Mouse (Mus musculus) embryonic facial prominence, embryonic 10.5 days (tissue): ENCODE data around the gene Necap2. TPM values are rescaled to one million over a fixed set of nuclear protein-coding genes. Genes with fewer than 3 reads are reported as not detected.

Experiments
- DNase-seq: peaks from one replicate; pipeline ENCODE4 v3.0.0-alpha.2; 2017; ENCODE audit warnings: low spot score
- H3K27ac ChIP-seq: fragments of 300-500 bp; sonication (generic); replicated peaks from 2 replicates; pipeline ENCODE4 v1.5.1; 2016; ENCODE audit warnings: mild to moderate bottlenecking
- H3K27me3 ChIP-seq: fragments of 300-500 bp; sonication (generic); replicated peaks from 2 replicates; pipeline ENCODE4 v1.6.1; 2016; ENCODE audit warnings: low read depth, mild to moderate bottlenecking; ENCODE audit not compliant: poor library complexity, severe bottlenecking
- H3K36me3 ChIP-seq: fragments of 300-500 bp; sonication (generic); replicated peaks from 2 replicates; pipeline ENCODE4 v1.6.1; 2016; ENCODE audit warnings: mild to moderate bottlenecking, moderate library complexity
- H3K4me1 ChIP-seq: fragments of 300-500 bp; sonication (generic); 2 replicates; pipeline ENCODE4 v1.6.1; 2016
- H3K4me3 ChIP-seq: fragments of 300-500 bp; sonication (generic); 2 replicates; pipeline ENCODE4 v1.5.1; 2016; ENCODE audit warnings: mild to moderate bottlenecking, moderate library complexity
- H3K9me3 ChIP-seq: fragments of 300-500 bp; sonication (generic); 2 replicates; pipeline ENCODE4 v1.6.1; 2016; ENCODE audit warnings: mild to moderate bottlenecking
- WGBS: fragments of 180-500 bp; shearing (Covaris S2); methylation state at CpG from one replicate; pipeline ENCODE4 v1.1.7; 2016; 5-methylcytosine and 5-hydroxymethylcytosine counted together
- polyA plus RNA-seq: library from polyadenylated mRNA; unstranded; fragments of >200 nt; fragmentation: Nextera tagmentation; extraction: Ambion mirVana; gene quantifications from 2 replicates; pipeline ENCODE4 v1.2.1, GENCODE M21; 2016

Necap2 gene
- polyA plus RNA-seq, 1 experiment from 2014 or later = 69.4 TPM

DNA sequence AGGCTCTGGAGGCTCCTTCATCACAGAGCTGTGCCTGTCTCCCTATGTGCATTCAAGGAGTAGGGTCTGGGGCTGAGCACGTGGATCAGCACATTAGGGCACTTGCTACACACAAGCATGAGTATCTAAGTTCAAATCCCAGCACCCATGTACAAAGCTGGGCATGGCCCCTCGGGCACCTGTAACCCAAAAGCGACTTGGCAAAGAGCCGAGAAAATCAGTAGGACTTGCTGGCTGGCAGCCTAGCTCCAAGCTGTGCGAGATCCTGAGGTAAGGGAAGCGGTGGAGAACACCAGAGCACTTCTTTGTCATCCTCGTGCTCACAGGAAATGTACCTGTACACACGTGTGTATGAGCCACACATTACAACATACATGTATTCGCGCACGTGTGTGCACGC lies 25.7 kb downstream of the Necap2 start:
- Histone ChIP-seq H3K36me3 (peaks cover 84% of the 10 kb centered on the region), H3K4me3 (no peak overlapping the region), H3K27ac (no peak overlapping the region; the same call in 1 of the 2 replicates), H3K9me3 (no peaks in the 10 kb centered on the region), H3K27me3 (no peaks in the 10 kb centered on the region), H3K4me1 (peaks cover 54% of the 10 kb centered on the region)
- 89% methylated on average over 12 of the region's 12 CpGs for WGBS
- DNase-seq = no peak

GRCm38 (mm10) chr4:141049476-141049835 lies 28.7 kb downstream of the Necap2 start:
- WGBS = 50% methylated on average over 4 of the region's 4 CpGs
- Histone ChIP-seq H3K9me3 (no peaks in the 10 kb centered on the region), H3K4me3 (0 out of 2 replicates have a peak overlapping the region, but pooled peaks have one; percentile 11), H3K36me3 (peaks cover 81% of the 10 kb centered on the region), H3K27me3 (no peaks in the 10 kb centered on the region), H3K4me1 (peaks cover 67% of the 10 kb centered on the region), H3K27ac (peak overlapping the region; percentile 58)
- peak; percentile 74 for DNase-seq

- H3K4me3 ChIP-seq = 0 out of 2 replicates have a peak overlapping the region, but pooled peaks have one; percentile 11
- H3K27me3 ChIP-seq = no peaks in the 10 kb centered on the region
- no peaks in the 10 kb centered on the region for H3K9me3 ChIP-seq
- peak overlapping the region; percentile 58 for H3K27ac ChIP-seq
- no peak for DNase-seq
- peaks cover 62% of the 10 kb centered on the region for H3K4me1 ChIP-seq
- peaks cover 81% of the 10 kb centered on the region for H3K36me3 ChIP-seq
- WGBS = 80% methylated on average over 17 of the region's 17 CpGs
These were observed 29.2 kb downstream of the Necap2 start for GRCm38 (mm10) chr4:141048810-141049475.

- DNase-seq = peak; percentile 79
- Histone ChIP-seq H3K36me3 (peaks cover 94% of the 10 kb centered on the region), H3K9me3 (no peaks in the 10 kb centered on the region), H3K4me3 (peak overlapping the region; percentile 21; the same call in 1 of the 2 replicates), H3K27ac (no peak overlapping the region), H3K27me3 (no peaks in the 10 kb centered on the region), H3K4me1 (peaks cover 38% of the 10 kb centered on the region)
- 23% methylated on average over 8 of the region's 8 CpGs for WGBS
These were observed 33.3 kb downstream of the Necap2 start for GRCm38 (mm10) chr4:141044816-141045215.

DNA sequence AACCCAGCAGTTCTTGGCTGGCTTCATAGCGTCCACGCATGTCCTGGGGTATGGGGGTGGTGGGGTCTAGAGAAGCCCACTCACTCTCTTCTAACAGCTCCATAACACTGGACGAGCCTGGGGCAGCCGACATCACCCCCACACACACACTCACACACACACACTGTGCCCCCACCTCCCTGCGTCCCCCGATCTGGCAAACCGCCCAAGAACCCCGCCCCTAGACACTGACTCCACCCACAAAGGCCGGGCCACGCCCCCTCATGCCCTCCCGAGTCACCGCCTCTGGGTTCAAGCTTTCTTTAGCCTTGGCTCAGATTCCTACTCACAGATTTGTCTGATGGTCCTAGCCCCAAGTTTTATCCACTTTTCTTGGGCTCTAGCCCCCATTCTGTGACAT lies 37.0 kb downstream of the Necap2 start:
- Histone ChIP-seq H3K4me1 (peaks cover 11% of the 10 kb centered on the region), H3K27me3 (no peaks in the 10 kb centered on the region), H3K36me3 (peaks cover 94% of the 10 kb centered on the region), H3K4me3 (0 out of 2 replicates have a peak overlapping the region, but pooled peaks have one; percentile 6), H3K9me3 (no peaks in the 10 kb centered on the region), H3K27ac (no peak overlapping the region; the same call in 1 of the 2 replicates)
- 63% methylated on average over 12 of the region's 12 CpGs for WGBS
- DNase-seq = no peak

GRCm38 (mm10) chr4:141033606-141034549 lies 44.3 kb downstream of the Necap2 start:
- Histone ChIP-seq H3K4me3 (no peak overlapping the region), H3K36me3 (peaks cover 95% of the 10 kb centered on the region), H3K9me3 (no peaks in the 10 kb centered on the region), H3K27me3 (no peaks in the 10 kb centered on the region), H3K27ac (no peak overlapping the region), H3K4me1 (0 out of 2 replicates have a peak, but pooled peaks cover 3% of the 10 kb centered on the region)
- WGBS = 87% methylated on average over 27 of the region's 27 CpGs
- DNase-seq = no peak

DNA sequence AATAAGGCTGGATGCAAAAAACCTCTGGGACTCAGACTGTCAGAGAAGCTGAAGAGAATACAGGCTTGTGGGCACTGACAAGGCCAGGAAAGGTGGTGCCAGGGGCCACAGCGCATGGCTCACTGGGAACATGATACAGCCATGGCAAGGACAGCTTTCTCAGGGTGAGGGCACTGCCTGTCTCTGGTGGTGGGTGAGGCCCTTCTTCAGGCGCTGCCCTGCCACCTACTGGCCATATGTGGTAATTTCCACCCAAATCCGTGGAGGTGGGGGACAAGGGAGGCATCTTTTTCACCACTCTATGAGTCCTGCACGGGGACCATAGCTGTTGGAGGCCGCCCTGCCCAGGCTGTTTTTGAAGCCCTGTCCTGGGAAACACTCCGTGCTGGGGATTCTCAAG lies 46.4 kb downstream of the Necap2 start:
- H3K4me3 ChIP-seq = no peak overlapping the region
- no peaks in the 10 kb centered on the region for H3K9me3 ChIP-seq
- 0 out of 2 replicates have a peak, but pooled peaks cover 3% of the 10 kb centered on the region for H3K4me1 ChIP-seq
- no peaks in the 10 kb centered on the region for H3K27me3 ChIP-seq
- 20% methylated on average over 6 of the region's 6 CpGs for WGBS
- H3K27ac ChIP-seq = no peak overlapping the region
- DNase-seq = peak; percentile 77
- H3K36me3 ChIP-seq = peaks cover 95% of the 10 kb centered on the region

- Histone ChIP-seq H3K4me3 (no peak overlapping the region), H3K36me3 (peaks cover 95% of the 10 kb centered on the region), H3K27me3 (no peaks in the 10 kb centered on the region), H3K9me3 (no peaks in the 10 kb centered on the region), H3K4me1 (0 out of 2 replicates have a peak, but pooled peaks cover 3% of the 10 kb centered on the region), H3K27ac (peak overlapping the region; percentile 48)
- WGBS = 88% methylated on average over 18 of the region's 18 CpGs
- DNase-seq = no peak
These were observed 47.5 kb downstream of the Necap2 start for GRCm38 (mm10) chr4:141030541-141031206.

DNA sequence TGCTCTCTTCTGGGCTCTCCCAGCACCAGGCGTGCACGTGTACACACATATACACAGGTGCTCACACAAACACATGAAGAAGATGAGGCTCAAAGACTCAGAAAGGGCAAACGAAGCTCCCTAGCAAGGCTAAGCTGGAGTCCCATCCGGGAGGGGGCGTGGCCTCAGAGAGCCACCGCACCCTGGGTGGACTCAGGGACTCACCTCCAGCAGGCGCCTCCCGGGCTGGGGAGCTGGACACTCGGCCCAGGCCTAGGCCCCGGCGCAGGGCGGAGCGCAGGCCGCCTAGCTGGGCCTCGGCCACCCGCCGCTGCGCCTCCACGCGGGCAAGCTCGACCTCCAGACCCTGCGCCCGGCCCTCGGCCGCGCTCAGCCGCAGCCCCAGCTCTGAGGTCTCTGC lies 53.2 kb downstream of the Necap2 start:
- Histone ChIP-seq H3K9me3 (no peaks in the 10 kb centered on the region), H3K4me3 (no peak overlapping the region), H3K27ac (no peak overlapping the region; the same call in 1 of the 2 replicates), H3K4me1 (peaks cover 27% of the 10 kb centered on the region), H3K27me3 (no peaks in the 10 kb centered on the region), H3K36me3 (peaks cover 88% of the 10 kb centered on the region)
- DNase-seq = no peak
- WGBS = 70% methylated on average over 27 of the region's 27 CpGs

DNA sequence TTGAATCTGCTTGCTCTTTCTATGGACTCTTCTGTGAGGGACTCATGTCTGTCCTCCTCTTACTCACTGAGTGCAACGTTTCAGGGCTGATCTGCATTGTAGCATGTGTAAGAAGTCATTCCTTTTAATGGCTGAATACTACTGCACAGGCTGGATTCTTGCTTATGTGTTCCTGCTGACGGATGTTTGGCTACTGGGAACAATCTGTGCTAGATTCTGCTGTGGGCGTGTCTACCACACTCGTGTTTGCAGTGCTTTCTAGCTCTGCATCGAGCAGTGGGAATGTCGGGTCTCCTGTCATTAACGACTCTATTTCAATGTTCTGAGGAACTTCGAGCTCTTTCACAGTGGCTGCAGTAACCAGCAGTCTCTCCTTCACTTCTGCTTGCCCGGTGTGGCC lies 54.1 kb downstream of the Necap2 start:
- H3K36me3 ChIP-seq = peaks cover 88% of the 10 kb centered on the region
- H3K4me3 ChIP-seq = no peak overlapping the region
- no peaks in the 10 kb centered on the region for H3K27me3 ChIP-seq
- DNase-seq = no peak
- WGBS = 83% methylated on average over 9 of the region's 9 CpGs
- no peak overlapping the region for H3K27ac ChIP-seq
- no peaks in the 10 kb centered on the region for H3K9me3 ChIP-seq
- peaks cover 35% of the 10 kb centered on the region for H3K4me1 ChIP-seq

GRCm38 (mm10) chr4:141021614-141021929 lies 56.6 kb downstream of the Necap2 start:
- peak overlapping the region; percentile 38; the same call in 1 of the 2 replicates for H3K4me3 ChIP-seq
- no peaks in the 10 kb centered on the region for H3K27me3 ChIP-seq
- H3K36me3 ChIP-seq = peaks cover 88% of the 10 kb centered on the region
- peak; percentile 34 for DNase-seq
- WGBS = 70% methylated on average over 11 of the region's 11 CpGs
- H3K4me1 ChIP-seq = peaks cover 56% of the 10 kb centered on the region
- peak overlapping the region; percentile 88 for H3K27ac ChIP-seq
- H3K9me3 ChIP-seq = no peaks in the 10 kb centered on the region
